Mouse (Mus musculus): ENCODE data around the gene Umad1.
"Not testable (repeated sequence)": the region's sequence is repeated elsewhere in the genome, so short reads cannot be mapped to it uniquely, and the experiment has no call there.

The Umad1 gene

GRCm38 (mm10) chr6:8299066-8299863 lies 40.2 kb downstream of the Umad1 start:
- in situ Hi-C loops (cut with MboI; ENCODE audit: low pct_unique_long_range_greater_than_20kb in 1 of 2, low sequenced_read_pairs in 2 of 2, unreplicated experiment in 1 of 2) = loop anchor here in 1 of 2 experiments (25.0 kb wide), 1 partner anchor 438 kb away; no protein-coding TSS in a partner anchor

- in situ Hi-C loops (cut with MboI; ENCODE audit: low pct_unique_long_range_greater_than_20kb in 1 of 2, low sequenced_read_pairs in 2 of 2, unreplicated experiment in 1 of 2) = no loop called here
These were observed 49.0 kb downstream of the Umad1 start for GRCm38 (mm10) chr6:8307878-8308775.

GRCm38 (mm10) chr6:8312554-8312953 lies 53.5 kb downstream of the Umad1 start:
- in situ Hi-C loops (cut with MboI; ENCODE audit: low pct_unique_long_range_greater_than_20kb in 1 of 2, low sequenced_read_pairs in 2 of 2, unreplicated experiment in 1 of 2) = no loop called here

GRCm38 (mm10) chr6:8316201-8316600 lies 57.1 kb downstream of the Umad1 start:
- in situ Hi-C loops (cut with MboI; ENCODE audit: low pct_unique_long_range_greater_than_20kb in 1 of 2, low sequenced_read_pairs in 2 of 2, unreplicated experiment in 1 of 2) = no loop called here

GRCm38 (mm10) chr6:8319591-8319990 lies 60.5 kb downstream of the Umad1 start:
- in situ Hi-C loops (cut with MboI; ENCODE audit: low pct_unique_long_range_greater_than_20kb in 1 of 2, low sequenced_read_pairs in 2 of 2, unreplicated experiment in 1 of 2) = no loop called here

GRCm38 (mm10) chr6:8331496-8331895 lies 72.4 kb downstream of the Umad1 start:
- in situ Hi-C loops (cut with MboI; ENCODE audit: low pct_unique_long_range_greater_than_20kb in 1 of 2, low sequenced_read_pairs in 2 of 2, unreplicated experiment in 1 of 2) = not testable (repeated sequence)

- in situ Hi-C loops (cut with MboI; ENCODE audit: low pct_unique_long_range_greater_than_20kb in 1 of 2, low sequenced_read_pairs in 2 of 2, unreplicated experiment in 1 of 2) = no loop called here
These were observed 74.3 kb downstream of the Umad1 start for GRCm38 (mm10) chr6:8333380-8333779.

- in situ Hi-C loops (cut with MboI; ENCODE audit: low pct_unique_long_range_greater_than_20kb in 1 of 2, low sequenced_read_pairs in 2 of 2, unreplicated experiment in 1 of 2) = no loop called here
These were observed 77.7 kb downstream of the Umad1 start for GRCm38 (mm10) chr6:8336487-8337390.

GRCm38 (mm10) chr6:8339453-8339852 lies 80.4 kb downstream of the Umad1 start:
- in situ Hi-C loops (cut with MboI; ENCODE audit: low pct_unique_long_range_greater_than_20kb in 1 of 2, low sequenced_read_pairs in 2 of 2, unreplicated experiment in 1 of 2) = no loop called here

- in situ Hi-C loops (cut with MboI; ENCODE audit: low pct_unique_long_range_greater_than_20kb in 1 of 2, low sequenced_read_pairs in 2 of 2, unreplicated experiment in 1 of 2) = no loop called here
These were observed 84.2 kb downstream of the Umad1 start for GRCm38 (mm10) chr6:8343271-8343670.

- in situ Hi-C loops (cut with MboI; ENCODE audit: low pct_unique_long_range_greater_than_20kb in 1 of 2, low sequenced_read_pairs in 2 of 2, unreplicated experiment in 1 of 2) = no loop called here
These were observed 86.2 kb downstream of the Umad1 start for GRCm38 (mm10) chr6:8345219-8345856.

GRCm38 (mm10) chr6:8347154-8347553 lies 88.1 kb downstream of the Umad1 start:
- in situ Hi-C loops (cut with MboI; ENCODE audit: low pct_unique_long_range_greater_than_20kb in 1 of 2, low sequenced_read_pairs in 2 of 2, unreplicated experiment in 1 of 2) = no loop called here

GRCm38 (mm10) chr6:8348344-8348743 lies 89.3 kb downstream of the Umad1 start:
- in situ Hi-C loops (cut with MboI; ENCODE audit: low pct_unique_long_range_greater_than_20kb in 1 of 2, low sequenced_read_pairs in 2 of 2, unreplicated experiment in 1 of 2) = no loop called here

- in situ Hi-C loops (cut with MboI; ENCODE audit: low pct_unique_long_range_greater_than_20kb in 1 of 2, low sequenced_read_pairs in 2 of 2, unreplicated experiment in 1 of 2) = no loop called here
These were observed 90.1 kb downstream of the Umad1 start for GRCm38 (mm10) chr6:8349060-8349670.

GRCm38 (mm10) chr6:8351507-8351906 lies 92.4 kb downstream of the Umad1 start:
- in situ Hi-C loops (cut with MboI; ENCODE audit: low pct_unique_long_range_greater_than_20kb in 1 of 2, low sequenced_read_pairs in 2 of 2, unreplicated experiment in 1 of 2) = no loop called here

GRCm38 (mm10) chr6:8352533-8353168 lies 93.6 kb downstream of the Umad1 start:
- in situ Hi-C loops (cut with MboI; ENCODE audit: low pct_unique_long_range_greater_than_20kb in 1 of 2, low sequenced_read_pairs in 2 of 2, unreplicated experiment in 1 of 2) = no loop called here

GRCm38 (mm10) chr6:8353461-8353860 lies 94.4 kb downstream of the Umad1 start:
- in situ Hi-C loops (cut with MboI; ENCODE audit: low pct_unique_long_range_greater_than_20kb in 1 of 2, low sequenced_read_pairs in 2 of 2, unreplicated experiment in 1 of 2) = no loop called here
